Mouse (Mus musculus) kidney, embryonic 14.5 days (tissue): ENCODE measurements at regions not wholly inside any gene's neighbourhood (a gene's known extent, or its start where the extent isn't known, plus 50 kb on each side); places are given as distances from the start of the nearest gene placed in this dataset.
A peak's percentile ranks its signal among the peaks of the same experiment; 100 is the strongest.
"Not testable (repeated sequence)": the region's sequence is repeated elsewhere in the genome, so short reads cannot be mapped to it uniquely, and the experiment has no call there.

ENCODE experiments used
- ATAC-seq: fragments of 200-750 bp; cut with Nextera tagmentation; 2 replicates; pipeline ENCODE4 v1.8.0; 2017; ENCODE audit warnings: moderate number of reproducible peaks, mild to moderate bottlenecking, moderate TSS enrichment, moderate library complexity; ENCODE audit not compliant: low FRiP score, low TSS enrichment
- H3K27ac ChIP-seq: fragments of 300-500 bp; sonication (generic); 2 replicates; pipeline ENCODE4 v1.5.1; 2014; ENCODE audit warnings: low read depth, mild to moderate bottlenecking, low read length, moderate library complexity, mixed read lengths
- H3K27me3 ChIP-seq: fragments of 300-500 bp; sonication (generic); 2 replicates; pipeline ENCODE4 v1.6.1; 2014; ENCODE audit warnings: mild to moderate bottlenecking, low read length; ENCODE audit not compliant: control insufficient read depth, insufficient read depth
- H3K36me3 ChIP-seq: fragments of 300-500 bp; sonication (generic); 2 replicates; pipeline ENCODE4 v1.6.1; 2014; ENCODE audit warnings: low read length, mixed read lengths; ENCODE audit not compliant: control insufficient read depth, insufficient read depth
- H3K4me1 ChIP-seq: fragments of 300-500 bp; sonication (generic); 2 replicates; pipeline ENCODE4 v1.6.1; 2014; ENCODE audit warnings: low read length, mixed read lengths; ENCODE audit not compliant: control insufficient read depth, insufficient read depth
- H3K4me2 ChIP-seq: fragments of 300-500 bp; sonication (generic); replicated peaks from 2 replicates; pipeline ENCODE4 v1.6.1; 2014; ENCODE audit warnings: low read depth, mild to moderate bottlenecking, low read length
- H3K4me3 ChIP-seq: fragments of 300-500 bp; sonication (generic); 2 replicates; pipeline ENCODE4 v1.5.1; 2014; ENCODE audit warnings: mild to moderate bottlenecking, low read length
- H3K9ac ChIP-seq: fragments of 300-500 bp; sonication (generic); 2 replicates; pipeline ENCODE4 v1.6.1; 2014; ENCODE audit warnings: low read depth, mild to moderate bottlenecking, low read length, moderate library complexity
- H3K9me3 ChIP-seq: fragments of 300-500 bp; sonication (generic); 2 replicates; pipeline ENCODE4 v1.6.1; 2016; ENCODE audit warnings: low read length; ENCODE audit not compliant: control insufficient read depth
- WGBS: fragments of 180-500 bp; shearing (Covaris S2); extraction: QIAGEN DNeasy Blood & Tissue Kit; methylation state at CpG from one replicate; pipeline ENCODE4 v1.1.7; 2014; 5-methylcytosine and 5-hydroxymethylcytosine counted together

GRCm38 (mm10) chr7:111183512-111183911, 100.7 kb upstream of the Eif4g2 start:
- Histone ChIP-seq H3K4me3 (no peak overlapping the region), H3K9ac (no peak overlapping the region), H3K9me3 (no peaks in the 10 kb centered on the region), H3K27ac (no peak overlapping the region), H3K36me3 (no peaks in the 10 kb centered on the region), H3K4me1 (peaks cover 8% of the 10 kb centered on the region; the same call in 1 of the 2 replicates), H3K4me2 (no peak overlapping the region), H3K27me3 (no peaks in the 10 kb centered on the region)
- WGBS, result 60% methylated on average over 3 of the region's 3 CpGs
- ATAC-seq, result no peak

- Histone ChIP-seq H3K4me1 (peaks cover 8% of the 10 kb centered on the region; the same call in 1 of the 2 replicates), H3K4me3 (no peak overlapping the region), H3K9ac (no peak overlapping the region), H3K9me3 (no peaks in the 10 kb centered on the region), H3K4me2 (no peak overlapping the region), H3K36me3 (no peaks in the 10 kb centered on the region), H3K27me3 (no peaks in the 10 kb centered on the region), H3K27ac (no peak overlapping the region)
- peak; percentile 72; the same call in 1 of the 2 replicates for ATAC-seq
- 60% methylated on average over 3 of the region's 3 CpGs for WGBS
These were observed 99.5 kb upstream of the Eif4g2 start for GRCm38 (mm10) chr7:111182319-111182718.

GRCm38 (mm10) chr7:111179401-111180271, 96.8 kb upstream of the Eif4g2 start:
- WGBS, result 38% methylated on average over 7 of the region's 7 CpGs
- no peaks in the 10 kb centered on the region for H3K27me3 ChIP-seq
- H3K4me1 ChIP-seq, result peaks cover 8% of the 10 kb centered on the region; the same call in 1 of the 2 replicates
- H3K27ac ChIP-seq, result peak overlapping the region; percentile 17; the same call in 1 of the 2 replicates
- H3K9me3 ChIP-seq, result no peaks in the 10 kb centered on the region
- H3K4me3 ChIP-seq, result no peak overlapping the region
- H3K36me3 ChIP-seq, result no peaks in the 10 kb centered on the region
- H3K4me2 ChIP-seq, result no peak overlapping the region
- H3K9ac ChIP-seq, result no peak overlapping the region
- peak; percentile 75 for ATAC-seq

GRCm38 (mm10) chr7:111174393-111175124, 91.7 kb upstream of the Eif4g2 start:
- Histone ChIP-seq H3K4me2 (no peak overlapping the region), H3K4me1 (peaks cover 8% of the 10 kb centered on the region; the same call in 1 of the 2 replicates), H3K27me3 (no peaks in the 10 kb centered on the region), H3K9me3 (no peaks in the 10 kb centered on the region), H3K4me3 (no peak overlapping the region), H3K9ac (no peak overlapping the region), H3K27ac (no peak overlapping the region), H3K36me3 (no peaks in the 10 kb centered on the region)
- ATAC-seq, result no peak
- 82% methylated on average over 9 of the region's 9 CpGs for WGBS

- Histone ChIP-seq H3K36me3 (no peaks in the 10 kb centered on the region), H3K4me3 (no peak overlapping the region), H3K27ac (no peak overlapping the region), H3K4me1 (0 out of 2 replicates have a peak, but pooled peaks cover 5% of the 10 kb centered on the region), H3K9ac (no peak overlapping the region), H3K4me2 (no peak overlapping the region), H3K9me3 (no peaks in the 10 kb centered on the region), H3K27me3 (no peaks in the 10 kb centered on the region)
- no peak for ATAC-seq
- WGBS, result 92% methylated on average over 2 of the region's 2 CpGs
These were observed 89.2 kb upstream of the Eif4g2 start for GRCm38 (mm10) chr7:111172061-111172460.

GRCm38 (mm10) chr7:111168546-111169233, 85.9 kb upstream of the Eif4g2 start:
- H3K36me3 ChIP-seq, ATAC-seq, H3K9ac ChIP-seq, H3K27ac ChIP-seq, H3K4me2 ChIP-seq, H3K4me3 ChIP-seq, H3K9me3 ChIP-seq, H3K27me3 ChIP-seq, H3K4me1 ChIP-seq: not testable (repeated sequence)
- WGBS, result 100% methylated on average over 3 of the region's 3 CpGs

GRCm38 (mm10) chr7:111164994-111165393, 82.2 kb upstream of the Eif4g2 start:
- H3K36me3 ChIP-seq, result no peaks in the 10 kb centered on the region
- 93% methylated on average over 3 of the region's 3 CpGs for WGBS
- H3K4me2 ChIP-seq, result no peak overlapping the region
- H3K4me3 ChIP-seq, result no peak overlapping the region
- H3K4me1 ChIP-seq, result no peaks in the 10 kb centered on the region
- H3K9me3 ChIP-seq, result no peaks in the 10 kb centered on the region
- H3K27me3 ChIP-seq, result no peaks in the 10 kb centered on the region
- H3K9ac ChIP-seq, result no peak overlapping the region
- H3K27ac ChIP-seq, result no peak overlapping the region
- ATAC-seq, result no peak

- H3K36me3 ChIP-seq, result no peaks in the 10 kb centered on the region
- H3K4me3 ChIP-seq, result no peak overlapping the region
- no peaks in the 10 kb centered on the region for H3K4me1 ChIP-seq
- no peak for ATAC-seq
- H3K9ac ChIP-seq, result no peak overlapping the region
- H3K9me3 ChIP-seq, result no peaks in the 10 kb centered on the region
- no peak overlapping the region for H3K27ac ChIP-seq
- 80% methylated on average over 3 of the region's 3 CpGs for WGBS
- no peaks in the 10 kb centered on the region for H3K27me3 ChIP-seq
- H3K4me2 ChIP-seq, result no peak overlapping the region
These were observed 81.4 kb upstream of the Eif4g2 start for GRCm38 (mm10) chr7:111164276-111164675.
